Mouse (Mus musculus) layer of hippocampus, adult 9-10 months (tissue): Measurements from ENCODE around the gene Miox.

Source experiments
- DNase-seq: peaks from one replicate; pipeline ENCODE4 v3.0.0; 2022; ENCODE audit warnings: low spot score

Miox gene

DNA sequence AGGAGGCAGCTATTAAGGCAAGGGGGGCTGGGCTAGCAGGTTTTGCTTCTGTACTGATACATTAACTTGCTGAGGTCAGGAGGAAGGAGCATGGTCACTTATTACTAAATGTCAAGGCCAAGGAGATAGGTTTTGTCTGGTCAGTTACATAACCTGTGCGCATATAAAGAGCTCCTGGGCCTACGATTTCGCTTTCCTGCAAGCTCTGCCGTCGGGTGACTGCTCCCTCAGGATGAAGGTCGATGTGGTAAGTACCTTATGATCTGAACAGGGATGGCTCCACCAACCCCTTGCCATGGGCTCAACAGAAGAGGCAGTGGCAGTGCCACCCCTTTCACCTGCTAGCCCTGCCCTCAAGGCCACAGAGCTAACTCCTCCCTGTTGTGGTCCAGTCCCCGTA, at the start of gene Miox:
TSS of gene Miox (plus strand) at position 128 of the 400 bp plus-strand sequence.
- DNase-seq, result no peak

DNA sequence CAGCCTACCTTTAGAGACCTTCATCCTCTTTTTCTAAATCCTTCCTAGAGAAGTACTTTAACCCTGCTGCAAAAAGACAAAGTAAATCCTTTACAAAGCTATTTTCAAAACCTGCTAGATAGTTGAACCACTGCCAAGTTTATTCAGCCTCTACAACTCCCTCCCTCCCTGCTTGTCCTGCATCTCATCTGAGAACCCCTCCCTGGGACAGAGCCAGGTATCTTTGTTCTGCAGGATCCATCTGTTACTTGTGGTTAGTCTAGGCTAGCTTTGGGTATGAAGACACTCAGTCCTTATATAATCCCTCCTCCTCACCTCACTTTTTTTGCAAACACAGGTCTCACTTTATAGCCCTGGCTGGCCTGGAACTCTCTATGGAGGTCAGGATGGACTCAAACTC, 49.2 kb upstream of the Miox start:
- DNase-seq, result no peak

DNA sequence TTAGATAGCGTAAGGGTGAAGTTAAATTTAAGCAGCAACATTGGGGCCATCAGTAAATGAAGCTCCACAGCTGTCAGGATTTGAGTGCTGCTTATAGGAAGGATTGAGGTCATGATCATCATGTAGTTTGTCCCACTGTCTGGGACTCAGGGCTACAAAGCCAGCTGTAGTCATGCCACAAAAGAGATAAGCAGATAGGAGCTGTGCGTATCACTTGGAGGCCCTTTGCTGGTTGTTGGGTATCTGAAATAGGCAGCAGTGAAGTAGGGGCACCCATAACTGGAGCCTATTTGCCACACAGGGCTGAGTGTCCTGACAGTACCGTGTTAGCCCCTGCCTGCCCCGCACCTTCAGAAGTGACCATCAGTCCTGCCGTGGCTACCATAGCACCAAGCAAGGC, 48.7 kb upstream of the Miox start:
- DNase-seq, result no peak

DNA sequence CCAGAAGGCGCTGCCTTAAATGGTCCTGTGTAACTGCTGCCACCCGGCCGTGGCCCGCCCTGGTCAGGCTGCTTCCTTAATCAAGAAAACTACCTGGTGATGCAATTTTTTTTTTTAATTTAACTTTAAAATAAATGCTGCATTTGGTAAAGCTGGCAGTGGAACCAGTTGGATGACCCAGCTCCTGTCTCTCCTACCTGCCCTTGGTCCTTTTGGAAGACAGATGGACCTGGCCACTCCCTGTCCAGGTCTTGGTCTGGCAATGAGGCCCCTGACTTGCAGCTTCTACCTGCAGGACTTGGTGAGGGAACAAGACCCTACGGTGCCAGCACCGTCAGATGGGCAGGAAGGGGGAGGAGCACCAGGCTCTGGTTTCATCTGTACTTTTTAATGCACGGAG, 48.1 kb upstream of the Miox start:
- DNase-seq, result no peak

DNA sequence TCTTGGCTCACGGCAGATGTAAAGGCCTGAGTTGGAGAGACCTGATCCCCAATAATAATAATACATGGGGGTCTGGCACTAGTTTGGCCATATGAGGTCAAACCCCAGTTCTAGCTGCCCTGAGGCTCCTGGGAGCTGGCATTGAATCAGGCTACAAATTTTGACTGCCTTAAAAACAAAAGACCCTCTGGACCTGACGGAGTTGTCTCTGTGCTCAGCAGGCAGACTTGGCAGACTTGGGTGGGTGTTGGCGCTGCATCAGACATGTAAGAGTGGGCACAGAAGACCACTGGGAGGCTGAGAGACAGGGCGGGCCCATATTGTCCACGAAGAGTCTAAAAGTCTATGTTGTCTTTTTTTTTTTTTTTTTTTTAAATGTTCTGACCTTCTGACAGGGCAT, 47.6 kb upstream of the Miox start:
- no peak for DNase-seq

DNA sequence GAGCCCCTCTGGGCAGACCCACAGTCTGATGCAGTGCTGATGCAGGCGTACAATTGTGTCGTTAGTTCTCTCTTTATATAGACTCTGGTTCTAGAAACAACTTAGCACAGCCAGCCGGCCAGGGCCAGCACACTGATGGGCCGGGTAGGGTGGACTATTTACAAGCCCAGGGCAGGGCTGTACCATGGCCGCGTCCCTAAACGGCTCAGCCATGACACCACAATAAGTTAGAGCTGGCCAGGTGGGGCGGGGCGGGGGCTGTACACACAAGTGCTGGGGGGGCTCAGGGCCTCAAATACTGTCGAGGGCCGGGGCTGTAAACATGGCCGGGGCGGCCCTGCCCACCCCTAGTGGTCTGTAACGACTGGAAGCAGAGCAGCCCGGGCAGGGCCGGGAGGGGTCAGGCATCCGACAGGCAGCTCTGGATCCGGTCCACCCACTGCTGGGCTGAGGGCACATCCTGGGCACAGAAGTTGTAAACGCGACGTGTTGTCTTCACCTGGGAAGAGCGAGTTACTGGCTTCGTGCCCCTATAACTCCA, 45.9 kb upstream of the Miox start:
- no peak for DNase-seq

DNA sequence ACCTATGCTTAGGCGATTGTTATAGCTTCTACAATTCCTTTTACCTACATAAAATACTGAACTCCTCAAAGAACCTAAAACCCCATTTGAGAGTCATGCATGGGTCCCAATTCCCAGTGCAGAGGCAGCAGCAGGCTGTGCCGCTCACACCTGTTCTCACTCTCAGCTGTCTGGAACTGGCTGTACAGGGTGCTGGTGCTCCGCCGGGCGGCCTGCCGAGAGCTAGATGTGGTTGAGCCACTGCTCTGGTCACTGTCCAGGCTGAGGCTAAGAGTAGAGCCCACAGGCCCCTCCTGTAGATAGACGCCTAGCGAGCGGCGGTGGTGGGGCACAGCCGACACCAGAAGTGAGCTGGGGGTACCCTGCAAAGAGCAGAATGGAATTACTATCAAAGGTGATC, 44.7 kb upstream of the Miox start:
- DNase-seq, result no peak

DNA sequence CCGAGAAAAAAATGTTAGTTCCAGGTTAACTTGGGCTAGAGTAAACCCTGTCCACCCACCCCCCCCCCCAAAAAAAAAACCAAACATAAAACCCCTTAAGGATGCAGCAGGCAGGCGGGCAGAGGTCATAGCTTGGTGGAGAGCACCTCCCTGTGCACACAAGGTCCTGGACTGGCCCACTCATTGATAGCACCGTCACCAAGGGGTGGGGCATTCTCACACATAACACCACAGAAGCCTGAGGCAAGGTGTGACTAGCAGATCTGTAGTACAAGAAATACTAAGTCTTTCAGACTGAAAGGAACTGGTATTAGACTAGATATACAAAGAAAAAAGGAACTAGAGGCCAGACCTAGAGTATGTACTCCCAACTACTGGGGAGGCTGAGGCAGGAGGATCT, 42.7 kb upstream of the Miox start:
- no peak for DNase-seq

DNA sequence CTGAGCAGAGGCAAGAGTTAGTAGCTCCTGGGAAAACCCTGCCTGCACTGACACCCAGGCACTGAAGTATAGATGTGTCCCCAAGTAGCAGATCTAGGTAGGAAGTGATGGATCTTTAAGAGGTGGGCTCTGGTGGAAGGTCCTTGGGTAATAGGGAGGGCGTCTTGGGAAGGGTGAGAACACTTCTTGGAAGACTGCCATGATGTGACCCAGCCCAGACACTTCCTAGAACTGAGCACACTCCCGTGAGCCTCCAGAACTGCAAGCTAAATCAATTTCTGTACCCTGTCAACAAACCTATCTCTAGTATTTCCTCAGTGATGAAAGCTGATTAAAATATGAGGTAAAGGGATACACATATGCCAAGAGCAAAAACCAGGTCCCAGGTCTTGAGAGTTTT, 41.4 kb upstream of the Miox start:
- no peak for DNase-seq

DNA sequence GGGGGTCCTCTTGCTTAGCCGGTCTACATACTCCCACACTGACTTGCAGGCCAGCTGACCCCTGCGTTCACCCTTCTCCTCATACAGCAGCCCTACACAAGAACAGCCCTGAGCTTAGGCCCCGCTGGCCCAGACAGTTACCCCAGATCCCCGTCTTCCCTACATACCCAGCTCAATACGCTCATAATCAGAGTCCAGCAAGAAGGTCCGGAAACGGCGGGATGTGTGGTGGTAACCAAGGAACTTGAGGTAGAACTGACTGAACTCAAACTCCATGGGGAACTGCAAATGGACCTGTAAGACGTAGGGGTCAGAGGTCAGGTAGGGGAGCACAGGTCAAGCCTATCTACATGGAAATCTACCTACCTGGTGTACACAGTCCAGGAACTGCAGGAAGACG, 40.4 kb upstream of the Miox start:
- no peak for DNase-seq

DNA sequence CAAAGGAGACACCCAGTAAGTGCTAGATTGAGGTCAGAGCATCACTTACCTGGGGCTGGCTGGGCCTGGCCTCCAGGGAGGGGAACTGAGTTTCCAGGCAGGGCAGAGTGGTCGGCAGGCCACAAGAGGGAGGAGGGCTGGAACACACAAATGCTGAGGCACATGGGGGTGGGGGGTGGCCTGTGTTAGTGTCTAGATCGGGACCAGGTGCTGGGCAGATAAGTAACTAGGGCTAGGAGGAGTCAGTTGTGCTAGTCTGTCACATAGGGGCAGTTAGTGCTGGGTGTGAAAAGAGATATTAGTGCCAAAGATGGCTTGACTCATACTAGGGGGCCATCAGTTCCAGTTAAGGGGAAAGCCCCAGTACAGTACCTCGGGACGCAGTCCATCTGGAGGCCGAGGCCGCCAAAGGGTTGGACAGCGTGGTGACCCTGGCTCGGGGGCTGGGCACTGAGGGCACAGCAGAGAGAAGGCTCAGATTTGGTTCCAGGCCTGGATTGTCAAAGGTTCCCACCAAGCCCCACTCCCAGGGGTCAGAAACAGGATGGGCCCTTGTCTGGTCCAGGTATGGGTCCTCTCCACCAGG, 38.5 kb upstream of the Miox start:
- no peak for DNase-seq

DNA sequence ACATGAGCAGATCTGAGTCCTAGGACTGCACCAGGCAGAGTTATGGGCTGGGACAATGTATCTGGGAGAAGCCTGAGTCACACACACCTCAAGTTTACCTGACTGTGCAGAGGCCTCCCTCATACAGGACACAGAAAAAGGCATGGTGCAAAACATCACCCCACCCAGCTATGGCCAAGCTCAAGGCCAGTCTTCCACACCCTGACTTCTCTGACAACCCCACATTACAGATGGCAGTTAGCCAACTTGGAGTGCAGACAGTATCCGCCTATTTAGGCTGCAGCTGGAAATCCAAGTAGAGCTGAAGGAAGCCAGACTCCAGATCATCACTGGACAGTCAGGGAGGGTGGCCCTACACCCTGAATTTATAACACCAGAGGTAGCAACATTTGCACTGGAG, 37.7 kb upstream of the Miox start:
- no peak for DNase-seq

DNA sequence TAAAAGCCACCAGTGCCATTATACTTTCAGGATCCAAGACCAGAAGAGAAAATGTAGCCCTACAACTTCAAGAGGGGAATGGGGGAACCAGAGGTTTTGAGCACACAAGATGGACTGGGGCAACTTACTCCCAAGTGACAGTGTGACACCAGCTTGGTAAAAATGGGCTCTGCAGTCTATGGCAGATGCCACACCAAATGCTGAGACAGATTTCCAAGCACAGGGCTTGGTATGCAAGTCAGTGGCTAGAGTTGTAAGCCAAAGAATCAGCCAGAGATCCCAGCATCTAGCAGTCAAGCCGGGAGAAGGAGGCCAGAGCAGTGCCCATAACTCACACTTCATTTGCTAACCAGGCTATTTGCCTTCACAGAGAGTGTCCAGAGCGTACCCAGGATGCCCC, 36.5 kb upstream of the Miox start:
- DNase-seq, result no peak

DNA sequence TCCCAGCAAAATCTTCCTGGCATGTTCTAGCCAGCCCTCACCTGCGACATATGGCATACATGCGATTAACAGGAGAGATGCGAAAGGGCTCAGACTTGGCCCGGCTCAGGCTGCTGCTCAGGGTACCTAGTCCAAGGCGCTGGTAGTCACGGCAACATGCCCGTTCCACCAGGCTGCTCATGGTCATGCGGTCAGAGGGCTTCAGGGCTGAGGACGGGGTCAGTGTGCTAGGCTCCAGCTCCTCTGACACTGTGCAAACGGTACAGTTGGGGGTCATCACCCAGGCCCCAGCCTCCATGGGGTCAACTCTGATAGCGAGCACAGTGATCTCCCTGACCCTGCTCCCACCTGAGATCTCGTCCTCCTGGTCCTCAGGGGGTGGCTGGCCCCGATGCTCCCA, 34.0 kb upstream of the Miox start:
- no peak for DNase-seq

DNA sequence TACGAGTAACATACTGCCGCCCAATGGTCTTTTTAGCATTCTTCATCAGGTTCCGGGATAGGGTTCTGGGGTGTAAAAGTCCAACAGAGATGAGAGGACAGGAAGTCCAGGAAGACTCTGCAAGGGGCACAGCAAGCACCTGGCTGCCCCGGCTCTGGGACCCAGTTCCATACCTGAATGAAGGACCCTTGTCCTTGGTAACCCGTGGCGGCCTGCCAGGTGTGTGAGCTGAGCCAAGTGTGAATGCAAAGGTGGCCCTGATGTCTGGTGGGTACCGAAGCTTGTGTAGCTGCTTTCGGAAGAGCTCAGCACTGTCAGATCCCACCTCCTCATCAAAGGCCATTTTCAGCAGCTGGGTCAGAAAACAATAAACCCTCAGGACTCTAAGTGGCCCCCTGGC, 33.6 kb upstream of the Miox start:
- DNase-seq, result no peak

DNA sequence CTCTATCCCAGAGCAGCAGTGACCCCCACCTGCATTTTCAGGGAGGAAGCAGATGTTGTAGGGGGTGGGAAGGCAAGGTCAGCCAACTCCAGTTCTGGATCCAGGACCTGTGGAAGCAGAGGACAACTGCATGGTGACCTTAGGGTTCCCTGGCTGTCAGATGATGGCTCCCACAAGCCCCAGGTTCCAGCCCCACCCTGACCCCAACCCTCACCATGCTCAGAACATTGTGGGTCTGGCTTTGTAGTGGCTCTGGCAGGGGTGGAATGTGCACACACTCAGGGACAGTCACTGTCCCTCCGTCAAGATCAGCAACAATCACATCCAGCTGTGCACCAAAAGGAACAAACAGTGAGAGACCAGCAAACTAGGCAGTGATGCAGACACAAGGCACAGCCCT, 28.2 kb upstream of the Miox start:
- no peak for DNase-seq

DNA sequence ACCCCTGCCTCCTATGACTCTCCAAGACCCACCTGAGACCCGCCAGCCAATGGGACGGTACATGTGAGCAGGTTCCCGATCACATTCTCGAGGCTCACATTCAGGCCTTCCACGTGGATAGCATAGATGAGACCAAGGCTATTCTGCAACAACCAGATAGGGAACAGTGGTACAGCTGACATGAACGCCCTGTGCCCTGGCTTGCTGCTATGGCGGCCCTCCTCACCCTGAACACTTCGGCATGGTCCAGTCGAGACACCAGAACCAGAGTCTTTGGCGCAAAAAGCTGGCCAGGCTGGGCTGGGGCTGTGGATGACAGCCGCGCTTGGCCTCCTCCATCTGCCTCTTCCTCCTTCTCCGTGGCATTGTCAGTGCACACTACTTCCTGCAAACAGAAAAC, 26.7 kb upstream of the Miox start:
- DNase-seq, result no peak

DNA sequence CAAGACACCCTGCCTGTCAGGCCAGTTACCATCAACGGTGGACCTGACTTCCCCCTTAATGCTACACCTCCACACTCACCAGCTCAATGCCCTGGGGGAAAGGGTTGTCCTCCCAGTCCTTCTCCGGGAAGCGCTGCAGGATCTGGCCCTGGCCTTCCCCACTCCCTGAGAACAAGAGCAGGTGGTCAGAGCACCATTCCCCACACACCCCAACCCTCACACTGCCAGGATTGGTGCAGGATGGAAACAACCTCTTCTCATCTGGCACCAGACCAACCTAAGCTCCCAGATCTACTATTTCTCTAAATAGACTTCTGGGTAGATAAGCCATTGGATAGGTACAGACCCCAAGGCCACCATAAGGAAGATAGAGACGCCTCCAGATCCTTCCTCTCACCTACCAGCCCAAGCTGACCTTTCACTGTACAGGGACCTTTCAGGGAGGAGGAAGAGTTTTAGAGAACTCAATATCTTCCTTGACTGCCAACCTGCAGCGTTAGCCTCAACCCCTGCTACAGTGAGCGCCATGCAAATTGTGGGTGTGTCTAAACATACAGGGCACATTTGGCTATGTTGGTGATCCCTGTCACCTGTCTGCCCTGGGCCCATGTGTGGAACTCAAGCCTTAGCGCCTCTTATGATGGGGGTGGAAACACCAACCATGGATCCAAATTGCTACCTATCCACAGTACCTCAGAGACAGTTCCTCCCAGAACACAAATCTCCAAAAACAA, 25.6 kb upstream of the Miox start:
- no peak for DNase-seq

DNA sequence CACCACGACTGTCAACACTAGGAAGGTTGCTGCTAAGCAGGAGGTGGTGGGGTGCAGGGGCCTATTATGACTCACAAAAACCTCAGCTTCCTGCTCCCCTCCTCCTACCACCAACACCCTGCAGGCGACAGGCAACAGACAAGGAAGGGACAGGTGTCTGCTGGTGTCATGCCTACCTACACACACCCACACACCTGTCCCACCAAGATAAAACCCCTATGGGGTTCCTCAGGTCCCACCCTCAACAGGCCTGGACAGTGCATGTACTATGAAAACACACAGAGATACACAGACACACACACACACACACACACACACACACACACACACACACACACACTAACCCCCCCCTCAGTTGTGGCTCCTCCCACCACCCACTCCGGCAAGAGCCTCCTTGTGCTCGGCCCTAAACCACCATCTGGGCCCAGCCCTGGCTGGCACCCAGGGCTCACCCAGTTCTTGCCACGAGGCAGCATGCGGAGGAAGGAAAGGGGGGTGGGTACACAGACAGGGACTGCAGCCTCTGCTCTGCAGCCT, 24.2 kb upstream of the Miox start:
- DNase-seq, result no peak

DNA sequence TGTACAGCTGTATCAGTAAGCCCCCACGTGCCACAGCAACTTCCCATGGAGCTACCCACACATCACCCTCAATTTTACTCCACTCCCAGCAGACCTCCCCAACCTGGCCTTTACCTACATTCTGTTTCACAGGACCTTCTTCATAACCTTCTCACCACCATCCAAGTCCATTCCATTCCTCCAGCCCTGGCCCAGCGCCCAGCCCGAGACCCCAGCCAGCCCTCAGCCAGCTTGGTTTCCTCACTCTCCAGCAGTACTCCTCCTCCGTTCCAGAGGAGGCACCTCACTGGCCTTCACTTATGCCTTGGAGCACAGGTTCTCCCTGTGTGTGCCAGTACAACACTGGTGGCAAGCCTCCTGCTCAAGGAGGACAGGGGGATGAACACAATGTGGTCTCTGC, 20.8 kb upstream of the Miox start:
- no peak for DNase-seq

DNA sequence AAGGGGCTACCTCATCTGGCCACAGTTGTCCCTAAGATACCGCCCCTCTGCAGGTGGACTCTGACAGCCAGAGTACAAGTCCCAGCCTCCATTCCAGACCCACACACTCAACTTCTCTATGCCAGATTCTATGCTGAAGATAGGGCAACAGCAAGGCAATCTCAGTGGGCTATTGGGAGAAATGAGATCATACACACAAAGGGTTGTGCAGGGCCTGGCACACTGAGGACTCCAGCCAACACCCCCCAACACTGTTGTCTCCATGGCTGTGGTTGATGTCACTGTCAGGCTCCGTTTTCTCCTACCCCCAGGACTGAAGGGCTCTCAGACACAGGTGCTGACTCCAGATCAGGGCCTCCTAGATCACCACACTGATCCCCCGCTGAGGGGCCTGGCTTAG, 20.1 kb upstream of the Miox start:
- DNase-seq, result no peak

DNA sequence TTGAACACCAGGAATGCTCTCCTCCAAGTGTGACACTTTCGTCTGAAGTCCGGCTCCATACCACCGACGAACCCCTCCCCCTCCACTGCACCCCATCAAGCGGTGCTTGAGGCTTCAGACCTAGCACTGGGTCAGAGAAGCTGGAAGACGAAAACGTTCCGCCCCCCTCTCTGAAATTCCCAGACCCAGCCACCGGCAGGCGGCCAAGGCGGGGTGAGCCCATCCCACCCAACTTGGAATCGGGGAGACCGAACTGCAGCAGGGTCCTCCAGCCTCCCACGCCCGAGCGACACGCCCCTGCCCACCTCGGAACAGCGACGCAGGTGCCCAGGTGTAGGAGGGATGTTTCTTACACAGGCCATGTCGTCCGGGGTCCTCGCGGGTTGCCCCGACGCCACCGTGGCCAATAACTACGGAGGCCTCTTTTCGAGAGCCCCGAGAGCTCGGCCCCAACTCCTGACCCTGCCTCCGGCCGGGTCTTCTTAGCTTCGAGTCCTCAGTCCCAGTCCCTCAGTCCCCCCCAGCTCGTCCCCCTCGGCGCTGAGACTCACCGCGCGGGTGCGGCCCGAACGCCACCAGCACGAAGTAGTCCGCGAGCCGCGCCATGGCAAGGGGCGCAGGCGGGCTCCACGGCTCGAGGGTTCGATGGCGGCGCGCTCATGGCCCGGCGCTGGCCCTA, 19.5 kb upstream of the Miox start:
- DNase-seq, result no peak

DNA sequence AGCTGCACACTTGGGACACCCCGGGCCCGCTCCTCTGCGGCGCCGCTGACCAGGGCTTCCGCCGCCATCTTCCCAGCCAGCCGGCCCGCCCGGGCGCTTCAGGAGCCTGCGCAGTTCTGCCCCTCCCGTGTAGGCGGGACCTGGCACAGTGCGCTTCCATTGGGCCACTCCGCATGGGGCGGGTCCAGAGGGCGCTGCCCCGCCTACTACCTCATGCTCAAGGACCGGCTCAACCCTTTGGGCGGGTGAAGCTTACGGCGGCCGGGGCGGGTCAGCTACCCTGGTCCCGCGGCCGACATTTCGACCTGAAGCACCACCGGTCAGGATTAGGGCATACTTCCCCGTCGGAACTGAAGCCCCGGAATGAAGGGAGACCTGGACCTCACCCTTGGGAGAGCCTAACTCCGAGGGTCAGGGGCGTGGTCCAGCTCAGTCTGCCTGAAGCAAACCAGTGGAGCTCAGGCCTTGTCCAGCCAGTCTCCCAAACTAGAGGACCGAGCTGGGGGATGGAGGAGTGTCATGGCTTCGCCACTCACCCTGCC, 18.9 kb upstream of the Miox start, which contains the start of gene Sbf1:
TSS of gene Sbf1 (minus strand) at position 122 of the 542 bp plus-strand sequence.
- DNase-seq, result peak; percentile 90
